Mouse (Mus musculus) limb, embryonic 12.5 days (tissue): ENCODE results near the gene Uts2b. TPM values are rescaled to one million over a fixed set of nuclear protein-coding genes. Genes with fewer than 3 reads are reported as not detected.

Source experiments
- ATAC-seq: fragments of 200-750 bp; cut with Nextera tagmentation; 2 replicates; pipeline ENCODE4 v1.8.0; 2017; ENCODE audit warnings: low read depth, moderate TSS enrichment; ENCODE audit not compliant: insufficient number of reproducible peaks, insufficient read depth, low FRiP score, low TSS enrichment
- H3K27ac ChIP-seq: fragments of 300-500 bp; sonication (generic); 2 replicates; pipeline ENCODE4 v1.5.1; 2016; ENCODE audit warnings: mild to moderate bottlenecking, moderate library complexity
- H3K27me3 ChIP-seq: fragments of 300-500 bp; sonication (generic); 2 replicates; pipeline ENCODE4 v1.6.1; 2016; ENCODE audit warnings: mild to moderate bottlenecking, moderate library complexity
- H3K36me3 ChIP-seq: fragments of 300-500 bp; sonication (generic); 2 replicates; pipeline ENCODE4 v1.6.1; 2016; ENCODE audit warnings: mild to moderate bottlenecking, moderate library complexity
- H3K4me1 ChIP-seq: fragments of 300-500 bp; sonication (generic); replicated peaks from 2 replicates; pipeline ENCODE4 v1.6.1; 2016
- H3K4me2 ChIP-seq: fragments of 300-500 bp; sonication (generic); 2 replicates; pipeline ENCODE4 v1.6.1; 2016; ENCODE audit warnings: mild to moderate bottlenecking, moderate library complexity
- H3K4me3 ChIP-seq: fragments of 300-500 bp; sonication (generic); replicated peaks from 2 replicates; pipeline ENCODE4 v1.5.1; 2016; ENCODE audit warnings: mild to moderate bottlenecking
- H3K9ac ChIP-seq: fragments of 300-500 bp; sonication (generic); replicated peaks from 2 replicates; pipeline ENCODE4 v1.6.1; 2016; ENCODE audit warnings: mild to moderate bottlenecking, moderate library complexity
- H3K9me3 ChIP-seq: fragments of 300-500 bp; sonication (generic); 2 replicates; pipeline ENCODE4 v1.6.1; 2016; ENCODE audit warnings: mild to moderate bottlenecking, moderate library complexity
- WGBS: fragments of 180-500 bp; shearing (Covaris S2); methylation state at CpG from one replicate; pipeline ENCODE4 v1.1.7; 2016; 5-methylcytosine and 5-hydroxymethylcytosine counted together
- polyA plus RNA-seq: library from polyadenylated mRNA; unstranded; fragments of >200 nt; fragmentation: Nextera tagmentation; extraction: Ambion mirVana; gene quantifications from 2 replicates; pipeline ENCODE4 v1.2.1, GENCODE M21; 2016

Uts2b gene
- 0.34 TPM in 1 of 2 replicates, not detected in the other for polyA plus RNA-seq

DNA sequence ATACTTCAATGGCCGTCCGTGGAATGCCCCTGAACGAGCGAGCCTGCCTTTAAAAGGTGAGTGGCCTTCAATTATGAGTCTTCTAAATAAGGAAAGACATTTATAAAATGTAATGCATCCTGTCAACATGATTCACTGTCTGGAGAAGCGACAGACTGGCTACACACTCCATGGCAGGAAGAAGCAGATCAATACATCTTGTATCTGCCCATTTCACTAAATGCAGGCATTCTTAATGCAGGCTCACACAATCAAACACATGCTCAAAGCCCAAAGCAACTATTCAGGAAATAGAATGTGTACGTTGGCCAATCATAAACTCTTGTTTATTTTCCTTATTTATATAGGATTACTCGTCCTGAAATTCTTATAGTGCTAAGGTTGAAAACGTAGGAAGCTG, at the start of gene Uts2b:
TSS of gene Uts2b (minus strand) at position 49 of the 400 bp plus-strand sequence.
- no peak for ATAC-seq
- WGBS = 42% methylated on average over 8 of the region's 8 CpGs
- no peak within 1 kb of the TSS for H3K9ac ChIP-seq

DNA sequence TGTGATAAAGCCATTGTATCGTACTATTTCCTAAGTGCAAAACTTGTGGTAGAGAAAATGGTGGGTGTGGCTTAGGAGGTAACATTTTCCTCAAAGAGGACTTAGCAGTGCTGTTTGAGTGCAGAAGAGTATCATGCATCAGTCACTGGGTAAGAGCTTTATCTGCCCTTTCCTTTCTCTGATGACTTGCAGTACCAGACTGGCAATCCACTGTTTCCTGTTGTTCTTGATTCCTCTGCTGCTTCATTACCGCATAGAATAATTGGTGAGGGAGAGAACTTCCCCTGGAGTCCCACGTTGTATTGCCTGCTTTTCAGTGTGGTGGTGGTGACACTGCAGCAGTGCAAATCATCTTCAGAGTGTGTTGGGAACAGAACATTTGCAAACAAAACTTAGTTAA, 47.6 kb upstream of the Uts2b start:
- H3K36me3 ChIP-seq = peaks cover 76% of the 10 kb centered on the region
- H3K4me2 ChIP-seq = no peak overlapping the region
- WGBS = 91% methylated on average over 3 of the region's 3 CpGs
- ATAC-seq = no peak
- no peaks in the 10 kb centered on the region for H3K4me1 ChIP-seq
- no peaks in the 10 kb centered on the region for H3K27me3 ChIP-seq
- no peak overlapping the region for H3K4me3 ChIP-seq
- 0 out of 2 replicates have a peak, but pooled peaks cover under 1% of the 10 kb centered on the region for H3K9me3 ChIP-seq
- H3K27ac ChIP-seq = no peak overlapping the region
- H3K9ac ChIP-seq = no peak overlapping the region

More for the DNA sequence above, at the start of gene Uts2b:
- Histone ChIP-seq H3K27me3 (0 out of 2 replicates have a peak, but pooled peaks cover 5% of the 10 kb centered on the region), H3K9me3 (no peaks in the 10 kb centered on the region), H3K36me3 (no peaks in the 10 kb centered on the region), H3K4me1 (peaks cover 8% of the 10 kb centered on the region; the same call in 1 of the 2 replicates), H3K4me3 (no peak within 1 kb of the TSS), H3K27ac (no peak within 1 kb of the TSS), H3K4me2 (no peak within 1 kb of the TSS)

DNA sequence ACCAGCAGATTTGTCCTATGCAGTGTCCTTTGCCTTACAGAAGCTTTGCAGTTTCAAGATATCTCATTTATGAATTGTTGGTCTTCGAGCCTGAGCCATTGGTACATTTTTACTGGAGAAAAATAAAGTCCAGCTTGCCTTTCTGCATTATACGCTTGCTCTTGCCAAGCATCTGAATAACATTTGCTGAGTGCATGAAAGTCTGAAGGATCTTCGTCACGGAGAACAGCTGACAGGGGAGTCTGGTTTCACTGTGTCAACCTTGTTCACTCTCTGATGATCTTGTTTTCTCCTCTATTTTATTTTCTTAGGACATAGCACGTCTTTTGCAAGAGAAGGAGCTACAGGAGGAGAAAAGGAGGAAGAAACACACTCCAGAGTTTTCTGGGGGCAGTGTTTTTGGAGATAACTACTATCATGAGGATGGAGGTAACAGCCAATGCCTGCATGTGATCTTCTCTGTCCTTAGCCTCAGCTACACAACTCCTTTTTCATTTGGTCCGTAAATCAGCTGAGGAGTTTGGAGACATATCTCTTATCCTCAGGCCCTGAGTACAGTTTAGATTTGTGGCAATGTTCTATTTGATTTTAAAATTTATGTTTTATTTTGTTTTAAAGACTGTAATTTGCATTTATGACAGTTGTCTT, 47.0 kb upstream of the Uts2b start:
- Histone ChIP-seq H3K27me3 (no peaks in the 10 kb centered on the region), H3K9me3 (no peaks in the 10 kb centered on the region), H3K9ac (no peak overlapping the region), H3K4me2 (no peak overlapping the region), H3K4me3 (no peak overlapping the region), H3K4me1 (no peaks in the 10 kb centered on the region), H3K27ac (no peak overlapping the region), H3K36me3 (peaks cover 70% of the 10 kb centered on the region)
- no peak for ATAC-seq
- WGBS = 89% methylated on average over 6 of the region's 6 CpGs

DNA sequence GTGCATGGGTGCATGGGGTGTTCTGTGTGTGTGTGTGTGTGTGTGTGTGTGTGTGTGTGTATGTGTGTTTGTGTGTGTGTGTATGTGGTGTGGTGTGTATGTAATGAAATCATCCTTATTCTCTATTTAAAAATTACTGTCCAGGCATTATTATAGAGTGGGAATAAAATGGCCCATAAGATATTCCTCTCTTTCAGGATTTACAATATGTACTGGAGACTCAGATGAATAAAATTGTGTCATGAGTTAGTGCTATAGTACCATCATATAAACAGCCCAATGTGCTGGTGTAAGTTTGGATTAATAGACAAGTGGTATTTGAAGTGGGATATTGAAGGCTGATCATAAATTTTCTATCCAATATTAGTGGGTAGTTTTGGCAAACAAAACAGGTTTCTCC, 34.1 kb upstream of the Uts2b start:
- Histone ChIP-seq H3K4me1 (no peaks in the 10 kb centered on the region), H3K9ac (no peak overlapping the region), H3K27ac (no peak overlapping the region), H3K36me3 (peaks cover 21% of the 10 kb centered on the region), H3K4me3 (no peak overlapping the region), H3K9me3 (no peaks in the 10 kb centered on the region), H3K4me2 (no peak overlapping the region), H3K27me3 (no peaks in the 10 kb centered on the region)
- no peak for ATAC-seq

DNA sequence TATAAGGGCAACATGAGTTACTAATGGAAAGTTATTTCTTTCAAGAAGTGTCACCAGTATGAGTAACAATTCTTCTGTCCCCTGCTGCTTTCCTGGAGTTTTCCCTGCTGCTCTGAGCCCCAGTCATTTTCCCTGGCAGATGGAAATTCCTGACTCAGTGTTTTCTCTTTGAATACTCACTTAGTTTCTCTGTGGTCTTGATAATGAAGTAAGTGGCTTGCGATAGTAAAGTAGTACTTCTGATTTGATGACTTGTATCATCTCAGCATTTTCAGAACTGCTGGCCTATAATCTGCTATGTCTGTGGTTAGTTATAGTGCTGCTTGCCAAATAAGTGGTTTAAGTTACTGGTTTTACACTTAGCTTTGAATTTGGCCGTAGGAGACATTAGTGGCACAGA, 31.5 kb upstream of the Uts2b start:
- ATAC-seq = no peak
- no peaks in the 10 kb centered on the region for H3K27me3 ChIP-seq
- no peaks in the 10 kb centered on the region for H3K9me3 ChIP-seq

DNA sequence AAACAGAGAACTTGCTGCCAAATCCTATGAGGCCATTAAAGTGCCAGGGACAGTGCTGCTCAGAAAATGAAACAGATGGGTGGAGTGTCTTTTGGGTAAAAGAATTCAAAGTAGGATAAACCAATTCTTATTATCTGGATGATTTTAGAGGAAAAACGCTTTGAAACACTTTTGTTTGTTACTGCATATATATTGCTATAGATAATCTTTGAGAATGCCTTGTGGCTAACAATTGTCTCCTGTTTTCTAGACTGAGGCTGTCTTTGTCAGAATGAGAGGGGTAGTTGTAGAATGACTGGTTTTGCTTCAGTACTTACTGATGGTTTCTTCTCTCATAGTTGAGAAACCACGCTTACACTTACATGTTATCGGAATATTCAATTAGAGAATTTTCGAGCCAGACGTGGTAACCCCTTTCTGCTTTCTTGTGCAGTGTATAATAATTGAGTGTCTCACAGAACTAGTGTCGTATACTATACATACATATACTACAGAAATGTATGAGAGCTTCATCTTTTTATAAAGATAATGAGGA, 29.7 kb upstream of the Uts2b start:
- ATAC-seq = no peak
- no peak overlapping the region for H3K4me3 ChIP-seq
- peaks cover 5% of the 10 kb centered on the region; the same call in 1 of the 2 replicates for H3K9me3 ChIP-seq
- 92% methylated on average over 6 of the region's 6 CpGs for WGBS
- H3K9ac ChIP-seq = no peak overlapping the region
- no peaks in the 10 kb centered on the region for H3K36me3 ChIP-seq
- H3K27ac ChIP-seq = no peak overlapping the region
- no peak overlapping the region for H3K4me2 ChIP-seq
- H3K4me1 ChIP-seq = no peaks in the 10 kb centered on the region
- no peaks in the 10 kb centered on the region for H3K27me3 ChIP-seq

More for the DNA sequence above, 31.5 kb upstream of the Uts2b start:
- Histone ChIP-seq H3K27ac (no peak overlapping the region), H3K4me2 (no peak overlapping the region), H3K4me3 (no peak overlapping the region), H3K36me3 (peaks cover 9% of the 10 kb centered on the region), H3K4me1 (no peaks in the 10 kb centered on the region), H3K9ac (no peak overlapping the region)
- 89% methylated on average over 2 of the region's 2 CpGs for WGBS

DNA sequence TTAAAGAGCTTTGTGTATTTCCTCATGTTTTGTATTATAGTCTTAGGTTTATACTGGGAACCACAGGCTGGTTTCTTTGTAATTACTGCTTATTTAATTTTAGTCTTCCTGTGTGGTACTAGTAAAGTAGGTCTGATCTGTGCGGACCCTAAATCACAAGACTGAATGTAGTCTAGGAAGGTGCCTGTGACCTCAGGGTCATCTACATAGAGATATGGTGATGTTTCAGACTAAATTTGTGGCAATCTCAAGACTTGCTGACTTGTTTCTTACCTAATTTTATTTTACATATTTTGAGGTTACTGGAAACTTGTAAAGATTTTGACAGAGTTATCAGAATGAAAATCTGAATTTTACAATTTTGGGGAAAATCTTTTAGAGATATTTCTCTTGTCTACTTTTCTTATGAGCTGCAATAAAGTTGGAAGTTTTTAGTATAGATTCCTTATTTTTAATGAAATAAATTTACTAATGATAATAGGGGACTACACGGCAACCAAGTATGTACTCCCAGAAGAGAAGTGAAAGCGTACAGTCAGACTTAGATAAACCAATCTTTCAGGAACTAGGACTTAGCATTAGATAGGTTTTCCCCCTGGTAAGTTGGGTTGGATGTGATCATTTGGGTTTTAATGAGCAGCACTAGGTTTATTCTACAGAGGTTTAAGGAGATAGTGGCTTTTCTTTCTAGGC, 29.1 kb upstream of the Uts2b start:
- H3K27me3 ChIP-seq = no peaks in the 10 kb centered on the region
- H3K4me1 ChIP-seq = no peaks in the 10 kb centered on the region
- no peak overlapping the region for H3K27ac ChIP-seq
- WGBS = 89% methylated on average over 3 of the region's 3 CpGs
- ATAC-seq = no peak
- H3K4me3 ChIP-seq = no peak overlapping the region
- no peaks in the 10 kb centered on the region for H3K36me3 ChIP-seq
- H3K9ac ChIP-seq = no peak overlapping the region
- H3K4me2 ChIP-seq = no peak overlapping the region
- peaks cover 5% of the 10 kb centered on the region; the same call in 1 of the 2 replicates for H3K9me3 ChIP-seq

DNA sequence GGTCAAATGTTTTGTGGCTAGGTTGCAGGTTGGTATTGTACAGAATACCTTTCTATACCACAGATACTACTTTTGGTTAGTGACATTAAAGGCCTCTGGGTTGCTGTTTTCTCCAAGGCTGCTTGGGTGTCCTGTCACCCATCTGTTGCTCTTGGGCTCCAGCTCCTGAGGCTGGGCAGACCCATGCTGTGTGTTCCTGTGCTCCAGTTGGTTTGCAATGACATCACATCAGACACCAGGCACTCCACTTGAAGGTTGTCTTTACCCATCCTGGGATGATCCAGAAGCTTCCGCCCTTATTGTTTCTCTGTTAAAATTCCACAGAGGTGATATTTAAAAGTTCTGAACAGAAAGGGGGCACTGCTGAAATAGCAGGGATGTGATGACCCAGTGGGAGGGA, 26.9 kb upstream of the Uts2b start:
- WGBS = 91% methylated on average over 1 of the region's 1 CpGs
- no peaks in the 10 kb centered on the region for H3K27me3 ChIP-seq
- H3K4me2 ChIP-seq = no peak overlapping the region
- ATAC-seq = no peak
- no peak overlapping the region for H3K27ac ChIP-seq
- H3K4me3 ChIP-seq = no peak overlapping the region
- no peak overlapping the region for H3K9ac ChIP-seq
- no peaks in the 10 kb centered on the region for H3K36me3 ChIP-seq
- H3K4me1 ChIP-seq = 0 out of 2 replicates have a peak, but pooled peaks cover under 1% of the 10 kb centered on the region
- H3K9me3 ChIP-seq = peaks cover 5% of the 10 kb centered on the region; the same call in 1 of the 2 replicates

DNA sequence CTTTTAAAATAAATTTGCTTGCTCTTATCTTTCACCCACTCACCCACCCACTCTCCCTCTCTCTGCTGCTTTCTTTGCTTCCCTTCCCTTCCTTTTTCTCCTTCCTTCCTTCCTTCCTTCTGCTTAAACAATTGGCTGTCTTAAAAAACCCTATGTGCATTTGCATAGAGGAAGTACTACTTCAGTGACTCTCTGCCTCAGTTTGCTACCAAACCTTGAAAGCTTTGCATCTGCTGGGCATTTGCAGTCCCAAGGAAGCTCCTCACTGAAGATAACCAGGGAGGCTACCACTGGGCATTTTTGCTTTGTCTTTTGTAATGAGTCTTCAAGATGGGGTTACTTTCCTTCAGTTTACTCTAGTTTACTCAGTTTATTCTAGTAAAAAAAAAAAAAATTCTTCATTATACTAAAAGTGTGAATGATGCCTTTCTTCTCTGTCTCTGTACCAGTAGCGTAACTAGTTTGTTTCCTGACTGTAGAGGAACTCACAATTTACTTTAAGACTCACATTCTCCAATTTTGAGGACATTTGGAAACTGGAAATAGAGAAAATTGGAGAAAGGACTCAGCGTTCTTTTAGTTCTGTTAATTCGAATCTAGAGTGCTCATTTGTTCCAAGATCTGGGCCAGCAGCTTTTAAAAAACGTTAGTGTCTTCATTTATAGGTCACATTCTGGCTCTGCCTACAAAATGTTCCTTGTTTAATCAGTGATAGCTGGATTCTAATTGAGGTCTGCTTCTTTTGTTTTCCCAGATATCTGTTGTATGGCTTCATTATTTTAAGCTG, 25.4 kb upstream of the Uts2b start:
- no peak overlapping the region for H3K9ac ChIP-seq
- H3K4me1 ChIP-seq = peaks cover 10% of the 10 kb centered on the region
- no peaks in the 10 kb centered on the region for H3K27me3 ChIP-seq
- peaks cover 5% of the 10 kb centered on the region; the same call in 1 of the 2 replicates for H3K9me3 ChIP-seq
- ATAC-seq = no peak
- no peak overlapping the region for H3K4me3 ChIP-seq
- H3K4me2 ChIP-seq = no peak overlapping the region
- no peak overlapping the region for H3K27ac ChIP-seq
- no peaks in the 10 kb centered on the region for H3K36me3 ChIP-seq
- WGBS = 83% methylated on average over 4 of the region's 4 CpGs

DNA sequence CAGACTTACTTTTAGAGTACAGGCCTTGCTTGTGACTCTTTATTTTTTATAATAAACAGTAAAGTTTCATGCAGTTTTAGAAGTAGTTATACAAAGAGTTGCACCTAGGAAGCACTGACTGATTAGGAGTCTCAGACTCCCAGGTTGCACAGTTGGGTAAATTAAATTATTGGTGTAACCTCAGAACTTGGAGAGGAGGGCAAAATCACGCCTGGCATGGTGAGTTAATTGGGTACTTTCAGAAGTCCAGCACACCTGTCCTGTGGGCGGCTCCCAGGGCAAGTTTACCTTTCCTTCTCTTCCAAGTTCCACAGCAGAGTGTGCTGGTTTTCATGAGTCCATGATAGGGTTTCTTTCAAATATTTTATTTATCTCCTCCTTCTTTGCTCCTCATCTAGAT, 21.8 kb upstream of the Uts2b start:
- 61% methylated on average over 2 of the region's 2 CpGs for WGBS

DNA sequence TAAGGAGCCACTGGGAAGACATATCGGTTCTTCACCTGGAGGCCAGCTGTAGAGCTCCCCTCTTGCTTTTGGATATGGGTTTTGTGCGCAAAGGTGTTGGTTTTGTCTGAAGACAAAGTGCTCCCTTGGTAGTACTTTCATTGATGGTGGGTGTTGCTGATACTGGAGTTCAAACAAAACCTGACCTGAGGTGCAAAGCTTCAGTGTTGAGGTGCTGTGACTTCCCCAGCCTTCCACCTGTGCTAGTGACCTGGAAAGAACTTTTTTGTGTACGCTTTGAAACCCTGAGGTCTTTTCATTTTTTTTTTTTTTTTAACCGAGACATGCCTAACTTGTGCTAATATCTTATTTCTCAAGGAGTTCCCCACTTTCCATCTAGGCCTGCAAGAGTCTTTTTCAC, 20.3 kb upstream of the Uts2b start:
- no peak overlapping the region for H3K27ac ChIP-seq

More for the DNA sequence above, 21.8 kb upstream of the Uts2b start:
- Histone ChIP-seq H3K36me3 (no peaks in the 10 kb centered on the region), H3K4me1 (peaks cover 18% of the 10 kb centered on the region), H3K9ac (no peak overlapping the region), H3K4me2 (no peak overlapping the region), H3K27me3 (no peaks in the 10 kb centered on the region), H3K4me3 (no peak overlapping the region), H3K27ac (no peak overlapping the region), H3K9me3 (peaks cover 5% of the 10 kb centered on the region; the same call in 1 of the 2 replicates)
- ATAC-seq = no peak

More for the DNA sequence above, 20.3 kb upstream of the Uts2b start:
- 91% methylated on average over 4 of the region's 4 CpGs for WGBS
- no peak for ATAC-seq
- no peaks in the 10 kb centered on the region for H3K36me3 ChIP-seq
- H3K4me3 ChIP-seq = peak overlapping the region; percentile 85
- H3K4me1 ChIP-seq = peaks cover 18% of the 10 kb centered on the region
- H3K27me3 ChIP-seq = no peaks in the 10 kb centered on the region
- H3K9ac ChIP-seq = no peak overlapping the region
- peak overlapping the region; percentile 61 for H3K4me2 ChIP-seq
- H3K9me3 ChIP-seq = no peaks in the 10 kb centered on the region
